Mouse (Mus musculus): ENCODE results near the gene Msh5.

DNA sequence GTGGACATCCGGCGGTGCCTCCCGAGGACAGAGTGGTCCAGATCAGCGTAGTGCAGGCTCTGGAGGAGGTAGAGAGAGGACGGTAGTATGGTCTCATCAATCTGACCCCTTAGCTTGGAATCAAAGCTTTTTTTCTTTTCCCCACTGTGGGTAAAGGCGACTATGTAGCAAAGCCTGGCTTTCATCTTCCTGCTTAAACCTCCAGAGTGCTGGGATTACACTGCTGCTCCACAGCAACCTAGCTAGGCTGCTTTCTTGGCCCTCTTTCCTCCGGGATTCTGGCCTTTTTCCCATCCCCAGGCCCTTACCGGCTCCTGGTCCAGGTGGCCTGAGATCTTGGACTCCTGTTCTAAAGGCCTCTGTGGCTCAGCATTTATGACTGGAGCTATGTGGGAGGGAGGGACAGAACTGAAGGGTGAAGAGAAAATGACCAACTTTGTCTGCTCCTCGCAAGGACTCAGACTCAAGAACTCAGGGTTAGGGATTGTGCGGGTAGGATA, 17.9 kb upstream of the Msh5 start:
- no peak for TF ChIP-seq GATA1 (IDR thresholded peaks at IDR 0.05; ENCODE audit: borderline replicate concordance, low read length)
- TF ChIP-seq FLI1 (IDR thresholded peaks at IDR 0.05; ENCODE audit: low read length): no peak

Measured in megakaryocyte, embryonic 14.5 days (primary cell).